Mouse (Mus musculus): ENCODE measurements around the gene Cfap44. TPM values are rescaled to one million over a fixed set of nuclear protein-coding genes. Genes with fewer than 3 reads are reported as not detected.
"Not testable (repeated sequence)": the region's sequence is repeated elsewhere in the genome, so short reads cannot be mapped to it uniquely, and the experiment has no call there.

The Cfap44 gene
- polyA plus RNA-seq, 1 experiment, result 4.8 TPM

GRCm38 (mm10) chr16:44421735-44422134 is 27.1 kb downstream of the Cfap44 start:
- H3K4me1 ChIP-seq (ENCODE audit: control insufficient read depth, insufficient read depth, low read length), result no peaks in the 10 kb centered on the region
- TF ChIP-seq POLR2A (IDR thresholded peaks at IDR 0.05; ENCODE audit: borderline replicate concordance, extremely low read depth, low read depth, low read length) (no peak), CTCF (IDR thresholded peaks at IDR 0.05; ENCODE audit: insufficient read depth, low read length) (no peak)
- WGBS, result 81% methylated on average over 8 of the region's 8 CpGs
- no peak for DNase-seq
- no peak overlapping the region for H3K4me3 ChIP-seq (replicated peaks; ENCODE audit: extremely low read depth, low read depth, low read length)

- no peak for TF ChIP-seq POLR2A (IDR thresholded peaks at IDR 0.05; ENCODE audit: borderline replicate concordance, extremely low read depth, low read depth, low read length)
- no peak for TF ChIP-seq CTCF (IDR thresholded peaks at IDR 0.05; ENCODE audit: insufficient read depth, low read length)
- DNase-seq, result no peak
- Histone ChIP-seq H3K4me1 (ENCODE audit: control insufficient read depth, insufficient read depth, low read length) (no peaks in the 10 kb centered on the region), H3K4me3 (replicated peaks; ENCODE audit: extremely low read depth, low read depth, low read length) (no peak overlapping the region)
- 36% methylated on average over 3 of the region's 3 CpGs for WGBS
These were observed 28.9 kb downstream of the Cfap44 start for GRCm38 (mm10) chr16:44423499-44423898.

- WGBS, result 64% methylated on average over 5 of the region's 5 CpGs
- TF ChIP-seq CTCF (IDR thresholded peaks at IDR 0.05; ENCODE audit: insufficient read depth, low read length) (no peak), POLR2A (IDR thresholded peaks at IDR 0.05; ENCODE audit: borderline replicate concordance, extremely low read depth, low read depth, low read length) (no peak)
- DNase-seq, result no peak
- no peak overlapping the region for H3K4me3 ChIP-seq (replicated peaks; ENCODE audit: extremely low read depth, low read depth, low read length)
- no peaks in the 10 kb centered on the region for H3K4me1 ChIP-seq (ENCODE audit: control insufficient read depth, insufficient read depth, low read length)
These were observed 33.9 kb downstream of the Cfap44 start for GRCm38 (mm10) chr16:44428456-44428855.

GRCm38 (mm10) chr16:44430021-44430420 is 35.4 kb downstream of the Cfap44 start:
- Histone ChIP-seq H3K4me1 (ENCODE audit: control insufficient read depth, insufficient read depth, low read length) (no peaks in the 10 kb centered on the region), H3K4me3 (replicated peaks; ENCODE audit: extremely low read depth, low read depth, low read length) (no peak overlapping the region)
- 62% methylated on average over 7 of the region's 7 CpGs for WGBS
- no peak for TF ChIP-seq CTCF (IDR thresholded peaks at IDR 0.05; ENCODE audit: insufficient read depth, low read length)
- no peak for TF ChIP-seq POLR2A (IDR thresholded peaks at IDR 0.05; ENCODE audit: borderline replicate concordance, extremely low read depth, low read depth, low read length)
- DNase-seq, result no peak

- WGBS, result 77% methylated on average over 7 of the region's 7 CpGs
- TF ChIP-seq CTCF (IDR thresholded peaks at IDR 0.05; ENCODE audit: insufficient read depth, low read length), result no peak
- TF ChIP-seq POLR2A (IDR thresholded peaks at IDR 0.05; ENCODE audit: borderline replicate concordance, extremely low read depth, low read depth, low read length), result no peak
- DNase-seq, result no peak
These were observed 40.3 kb downstream of the Cfap44 start for GRCm38 (mm10) chr16:44434931-44435330.

GRCm38 (mm10) chr16:44435481-44435880 is 40.9 kb downstream of the Cfap44 start:
- DNase-seq, result no peak
- 62% methylated on average over 4 of the region's 4 CpGs for WGBS
- no peak overlapping the region for H3K4me3 ChIP-seq (replicated peaks; ENCODE audit: extremely low read depth, low read depth, low read length)
- H3K4me1 ChIP-seq (ENCODE audit: control insufficient read depth, insufficient read depth, low read length), result no peaks in the 10 kb centered on the region
- TF ChIP-seq CTCF (IDR thresholded peaks at IDR 0.05; ENCODE audit: insufficient read depth, low read length), result no peak
- TF ChIP-seq POLR2A (IDR thresholded peaks at IDR 0.05; ENCODE audit: borderline replicate concordance, extremely low read depth, low read depth, low read length), result no peak

More at GRCm38 (mm10) chr16:44434931-44435330, 40.3 kb downstream of the Cfap44 start:
- H3K4me3 ChIP-seq (replicated peaks; ENCODE audit: extremely low read depth, low read depth, low read length), result no peak overlapping the region
- no peaks in the 10 kb centered on the region for H3K4me1 ChIP-seq (ENCODE audit: control insufficient read depth, insufficient read depth, low read length)

GRCm38 (mm10) chr16:44441913-44442312 is 47.3 kb downstream of the Cfap44 start:
- 94% methylated on average over 15 of the region's 15 CpGs for WGBS
- H3K4me3 ChIP-seq (replicated peaks; ENCODE audit: extremely low read depth, low read depth, low read length); DNase-seq; H3K4me1 ChIP-seq (ENCODE audit: control insufficient read depth, insufficient read depth, low read length): not testable (repeated sequence)

- no peak for TF ChIP-seq POLR2A (IDR thresholded peaks at IDR 0.05; ENCODE audit: borderline replicate concordance, extremely low read depth, low read depth, low read length)
- TF ChIP-seq CTCF (IDR thresholded peaks at IDR 0.05; ENCODE audit: insufficient read depth, low read length), result no peak
- DNase-seq, result no peak
- Histone ChIP-seq H3K4me1 (ENCODE audit: control insufficient read depth, insufficient read depth, low read length) (no peaks in the 10 kb centered on the region), H3K4me3 (replicated peaks; ENCODE audit: extremely low read depth, low read depth, low read length) (no peak overlapping the region)
- WGBS, result 76% methylated on average over 2 of the region's 2 CpGs
These were observed 63.3 kb downstream of the Cfap44 start for GRCm38 (mm10) chr16:44457858-44458257.

- DNase-seq, result no peak
- 89% methylated on average over 2 of the region's 2 CpGs for WGBS
- TF ChIP-seq CTCF (IDR thresholded peaks at IDR 0.05; ENCODE audit: insufficient read depth, low read length), result no peak
- TF ChIP-seq POLR2A (IDR thresholded peaks at IDR 0.05; ENCODE audit: borderline replicate concordance, extremely low read depth, low read depth, low read length), result no peak
- Histone ChIP-seq H3K4me1 (ENCODE audit: control insufficient read depth, insufficient read depth, low read length) (no peaks in the 10 kb centered on the region), H3K4me3 (replicated peaks; ENCODE audit: extremely low read depth, low read depth, low read length) (no peak overlapping the region)
These were observed 64.2 kb downstream of the Cfap44 start for GRCm38 (mm10) chr16:44458826-44459225.

GRCm38 (mm10) chr16:44460922-44461321 is 66.3 kb downstream of the Cfap44 start:
- Histone ChIP-seq H3K4me3 (replicated peaks; ENCODE audit: extremely low read depth, low read depth, low read length) (no peak overlapping the region), H3K4me1 (ENCODE audit: control insufficient read depth, insufficient read depth, low read length) (no peaks in the 10 kb centered on the region)
- no peak for DNase-seq
- TF ChIP-seq CTCF (IDR thresholded peaks at IDR 0.05; ENCODE audit: insufficient read depth, low read length) (no peak), POLR2A (IDR thresholded peaks at IDR 0.05; ENCODE audit: borderline replicate concordance, extremely low read depth, low read depth, low read length) (no peak)
- WGBS, result 63% methylated on average over 5 of the region's 5 CpGs

Measured in lung, adult 2 months (tissue).